Comparison of ENCODE assay signal across 8 mouse cellular contexts in genomic region chr6:120592705-120593104, GRCm38 (mm10).
A peak's percentile ranks its signal among the peaks of the same experiment; 100 is the strongest.
DNase-seq lines count a peak whose midpoint lies in the region; ATAC-seq and TF ChIP-seq lines count a peak whose summit lies in the region.

No protein-coding gene starts in this region.

- no peak overlapping the region; the same call in 1 of the 2 replicates for H3K9ac ChIP-seq in embryonic facial prominence, embryonic 11.5 days (replicated peaks; ENCODE audit: low read length)
- H3K9ac ChIP-seq in limb, embryonic 13.5 days: no peak overlapping the region

- H3K36me3 ChIP-seq in embryonic facial prominence, embryonic 11.5 days (replicated peaks; ENCODE audit: control insufficient read depth, insufficient read depth, low read depth, low read length): no peaks in the 10 kb centered on the region
- no peaks in the 10 kb centered on the region for H3K36me3 ChIP-seq in limb, embryonic 13.5 days

- no peaks in the 10 kb centered on the region for H3K27me3 ChIP-seq in embryonic facial prominence, embryonic 11.5 days (ENCODE audit: control insufficient read depth, insufficient read depth, low read length)
- no peaks in the 10 kb centered on the region for H3K27me3 ChIP-seq in limb, embryonic 13.5 days

- TF ChIP-seq CTCF in brain, embryonic 14.5 days (IDR thresholded peaks at IDR 0.05; ENCODE audit: borderline replicate concordance, extremely low read depth, insufficient read depth, insufficient read length): no peak

- H3K27ac ChIP-seq in embryonic facial prominence, embryonic 11.5 days (replicated peaks; ENCODE audit: low read depth, low read length): no peak overlapping the region
- H3K27ac ChIP-seq in limb, embryonic 13.5 days: peak overlapping the region; percentile 4; the same call in 1 of the 2 replicates

- no peak for TF ChIP-seq POLR2A in brain, embryonic 14.5 days (IDR thresholded peaks at IDR 0.05; ENCODE audit: borderline replicate concordance, extremely low read depth, insufficient read depth, insufficient read length, poor library complexity, severe bottlenecking)

- no peak overlapping the region for H3K4me3 ChIP-seq in embryonic facial prominence, embryonic 11.5 days (ENCODE audit: low read depth, low read length)
- no peak overlapping the region for H3K4me3 ChIP-seq in limb, embryonic 13.5 days

- peak overlapping the region; percentile 10; the same call in 1 of the 2 replicates for H3K4me2 ChIP-seq in embryonic facial prominence, embryonic 11.5 days (ENCODE audit: low read depth, low read length)
- H3K4me2 ChIP-seq in limb, embryonic 13.5 days (replicated peaks): peak overlapping the region; percentile 49

- ATAC-seq in embryonic facial prominence, embryonic 11.5 days (replicated peaks; ENCODE audit: insufficient number of reproducible peaks, low FRiP score, low TSS enrichment, low read depth): no peak
- ATAC-seq in limb, embryonic 13.5 days (ENCODE audit: low FRiP score, low read depth): no peak
- no peak for ATAC-seq in monocyte, adult 5-6 weeks (replicated peaks; ENCODE audit: insufficient number of reproducible peaks, low FRiP score, low TSS enrichment, poor library complexity, severe bottlenecking)

- peak; percentile 7 for DNase-seq in kidney, adult 18-20 months
- no peak for DNase-seq in kidney, postnatal 4 days
- DNase-seq in brain, embryonic 14.5 days (ENCODE audit: low read depth): peak; percentile 76
- DNase-seq in embryonic facial prominence, embryonic 11.5 days (ENCODE audit: low spot score): peak; percentile 45
- no peak for DNase-seq in embryo, embryonic 11 days
- no peak for DNase-seq in gastrocnemius, postnatal 10 days

- no peaks in the 10 kb centered on the region for H3K9me3 ChIP-seq in embryonic facial prominence, embryonic 11.5 days (replicated peaks; ENCODE audit: control insufficient read depth, low read length)
- H3K9me3 ChIP-seq in limb, embryonic 13.5 days: no peaks in the 10 kb centered on the region

- 28% methylated on average over 7 of the region's 7 CpGs for WGBS in embryonic facial prominence, embryonic 11.5 days
- whole genome bisulfite sequencing in limb, embryonic 13.5 days: 10% methylated on average over 7 of the region's 7 CpGs

- H3K4me1 ChIP-seq in embryonic facial prominence, embryonic 11.5 days (ENCODE audit: control insufficient read depth, insufficient read depth, low read length): peaks cover 3% of the 10 kb centered on the region; the same call in 1 of the 2 replicates
- peaks cover 15% of the 10 kb centered on the region for H3K4me1 ChIP-seq in limb, embryonic 13.5 days

Comparison
In these comparisons a context has a peak if more than half of its experiments do, and no peak if none do; other contexts are left out.
1. DNase-seq: peak in kidney, adult 18-20 months (single experiment), brain, embryonic 14.5 days (single experiment) and embryonic facial prominence, embryonic 11.5 days (single experiment); none in kidney, postnatal 4 days (0 of 2), embryo, embryonic 11 days (single experiment) and gastrocnemius, postnatal 10 days (single experiment).